Mouse (Mus musculus): ENCODE data around the gene Zfp82. TPM values are rescaled to one million over a fixed set of nuclear protein-coding genes. Genes with fewer than 3 reads are reported as not detected.

Zfp82 gene
- polyA plus RNA-seq, 1 experiment from 2014 or later: 4.2 TPM

Small RNA genes within 50 kb of the gene (microRNA-seq; reads per million reads assigned to microRNA genes)
- not detected for gene Gm23368

Other genes starting within 250 kb of the Zfp82 start
- gene Zfp940, start 219.2 kb downstream of the Zfp82 start, polyA plus RNA-seq (2015; fragmentation: Nextera tagmentation; extraction: Ambion mirVana): 2.7 and 3.2 TPM in 2 replicates
- gene Zfp420, start 212.9 kb downstream of the Zfp82 start, polyA plus RNA-seq (2015; fragmentation: Nextera tagmentation; extraction: Ambion mirVana): 4.2 and 4.3 TPM in 2 replicates
- gene Zfp27, start 166.3 kb downstream of the Zfp82 start, polyA plus RNA-seq (2015; fragmentation: Nextera tagmentation; extraction: Ambion mirVana): 6.6 and 7.1 TPM in 2 replicates
- gene Zfp383, start 164.7 kb downstream of the Zfp82 start, polyA plus RNA-seq (2015; fragmentation: Nextera tagmentation; extraction: Ambion mirVana): 2.7 TPM in 2 replicates
- gene Zfp74, start 118.8 kb downstream of the Zfp82 start, polyA plus RNA-seq (2015; fragmentation: Nextera tagmentation; extraction: Ambion mirVana): 5.4 and 6.4 TPM in 2 replicates
- 9.1 and 11.6 TPM in 2 replicates for gene Zfp568, start 88.9 kb downstream of the Zfp82 start, polyA plus RNA-seq (2015; fragmentation: Nextera tagmentation; extraction: Ambion mirVana)
- gene Zfp14, start 21.5 kb downstream of the Zfp82 start, polyA plus RNA-seq (2015; fragmentation: Nextera tagmentation; extraction: Ambion mirVana): 2.0 and 2.2 TPM in 2 replicates
- 0.62 TPM in 1 of 2 replicates, not detected in the other for gene Gm26920, start 17.5 kb upstream of the Zfp82 start, polyA plus RNA-seq (2015; fragmentation: Nextera tagmentation; extraction: Ambion mirVana)
- gene Zfp566, start 17.6 kb upstream of the Zfp82 start, polyA plus RNA-seq (2015; fragmentation: Nextera tagmentation; extraction: Ambion mirVana): 4.3 and 5.3 TPM in 2 replicates
- gene Zfp260, start 21.9 kb upstream of the Zfp82 start, polyA plus RNA-seq (2015; fragmentation: Nextera tagmentation; extraction: Ambion mirVana): 60.8 and 61.0 TPM in 2 replicates
- gene Zfp382, start 49.0 kb upstream of the Zfp82 start, polyA plus RNA-seq (2015; fragmentation: Nextera tagmentation; extraction: Ambion mirVana): 5.0 and 6.6 TPM in 2 replicates
- gene Zfp146, start 96.8 kb upstream of the Zfp82 start, polyA plus RNA-seq (2015; fragmentation: Nextera tagmentation; extraction: Ambion mirVana): 9.2 and 9.7 TPM in 2 replicates
- gene Cox7a1, start 111.2 kb upstream of the Zfp82 start, polyA plus RNA-seq (2015; fragmentation: Nextera tagmentation; extraction: Ambion mirVana): 41.5 and 50.1 TPM in 2 replicates
- 80.2 and 86.9 TPM in 2 replicates for gene Capns1, start 125.9 kb upstream of the Zfp82 start, polyA plus RNA-seq (2015; fragmentation: Nextera tagmentation; extraction: Ambion mirVana)
- gene Polr2i, start 159.0 kb upstream of the Zfp82 start, polyA plus RNA-seq (2015; fragmentation: Nextera tagmentation; extraction: Ambion mirVana): 99.2 and 103 TPM in 2 replicates
- gene Tbcb, start 159.4 kb upstream of the Zfp82 start, polyA plus RNA-seq (2015; fragmentation: Nextera tagmentation; extraction: Ambion mirVana): 139 and 142 TPM in 2 replicates
- not detected in 2 replicates for gene Ovol3, start 162.8 kb upstream of the Zfp82 start, polyA plus RNA-seq (2015; fragmentation: Nextera tagmentation; extraction: Ambion mirVana)
- gene Thap8, start 207.2 kb upstream of the Zfp82 start, polyA plus RNA-seq (2015; fragmentation: Nextera tagmentation; extraction: Ambion mirVana): 0.22 and 0.37 TPM in 2 replicates
- gene Wdr62, start 207.5 kb upstream of the Zfp82 start, polyA plus RNA-seq (2015; fragmentation: Nextera tagmentation; extraction: Ambion mirVana): 5.7 and 7.3 TPM in 2 replicates
- 20.9 and 22.1 TPM in 2 replicates for gene Clip3, start 218.8 kb upstream of the Zfp82 start, polyA plus RNA-seq (2015; fragmentation: Nextera tagmentation; extraction: Ambion mirVana)
- gene Alkbh6, start 235.8 kb upstream of the Zfp82 start, polyA plus RNA-seq (2015; fragmentation: Nextera tagmentation; extraction: Ambion mirVana): 68.8 and 70.6 TPM in 2 replicates
- gene Syne4, start 241.9 kb upstream of the Zfp82 start, polyA plus RNA-seq (2015; fragmentation: Nextera tagmentation; extraction: Ambion mirVana): 58.9 and 59.7 TPM in 2 replicates
- gene E130208F15Rik, start 248.8 kb upstream of the Zfp82 start, polyA plus RNA-seq (2015; fragmentation: Nextera tagmentation; extraction: Ambion mirVana): 0.61 and 2.8 TPM in 2 replicates